Mouse (Mus musculus) cerebellum, postnatal 10 days (tissue): ENCODE results near the gene Rabggta.

Experiments used
- DNase-seq, 2 experiments: peaks; one replicate each; pipeline ENCODE4 v3.0.0; 2021; ENCODE audit warnings: mixed read lengths in 2 of 2

Rabggta gene

GRCm38 (mm10) chr14:55682118-55682493 is 40.0 kb downstream of the Rabggta start:
- DNase-seq: no peak

GRCm38 (mm10) chr14:55681160-55682117 is 40.6 kb downstream of the Rabggta start, which contains the start of gene Tinf2:
Gene Tinf2 (minus strand): TSS chr14:55681820.
- DNase-seq: peak; percentile 98

GRCm38 (mm10) chr14:55677615-55678014 is 44.4 kb downstream of the Rabggta start:
- DNase-seq: no peak

GRCm38 (mm10) chr14:55672741-55673060 is 49.4 kb downstream of the Rabggta start:
- DNase-seq: peak in 1 of 2 experiments; percentile 21

GRCm38 (mm10) chr14:55671833-55672740 is 50.0 kb downstream of the Rabggta start, which contains the start of the genes Gmpr2 and Nedd8:
Gene Gmpr2 (plus strand): TSS chr14:55671941.
Gene Nedd8 (minus strand): TSS chr14:55672124.
- DNase-seq: peak; percentile 90 to 91

GRCm38 (mm10) chr14:55671486-55671832 is 50.6 kb downstream of the Rabggta start:
- DNase-seq: no peak
